Mouse (Mus musculus) urinary bladder, adult 18-20 months (tissue): Measurements from ENCODE around the gene Ccnb1ip1.
"Not testable (repeated sequence)": the region's sequence is repeated elsewhere in the genome, so short reads cannot be mapped to it uniquely, and the experiment has no call there.

Experiments used
- DNase-seq, 2 experiments: peaks; one replicate each; pipeline ENCODE4 v3.0.0; 2022; ENCODE audit warnings: low spot score in 2 of 2, mixed read lengths in 2 of 2

The Ccnb1ip1 gene

GRCm38 (mm10) chr14:50807487-50808072 is at the start of gene Ccnb1ip1, which contains the start of gene Parp2:
Gene Ccnb1ip1 (minus strand): TSS chr14:50807732.
Gene Parp2 (plus strand): TSS chr14:50807841.
- peak; percentile 98 to 99 for DNase-seq

- no peak for DNase-seq
Observed at GRCm38 (mm10) chr14:50855788-50856187, 48.3 kb upstream of the Ccnb1ip1 start.

GRCm38 (mm10) chr14:50837236-50837635 is 29.7 kb upstream of the Ccnb1ip1 start:
- no peak for DNase-seq

- DNase-seq = no peak
Observed at GRCm38 (mm10) chr14:50834435-50834834, 26.9 kb upstream of the Ccnb1ip1 start.

GRCm38 (mm10) chr14:50833964-50834363 is 26.4 kb upstream of the Ccnb1ip1 start:
- DNase-seq = no peak

- no peak for DNase-seq
Observed at GRCm38 (mm10) chr14:50829878-50830277, 22.3 kb upstream of the Ccnb1ip1 start.

- no peak for DNase-seq
Observed at GRCm38 (mm10) chr14:50826579-50826978, 19.0 kb upstream of the Ccnb1ip1 start.

GRCm38 (mm10) chr14:50824219-50824618 is 16.7 kb upstream of the Ccnb1ip1 start:
- DNase-seq = no peak

- DNase-seq = no peak
Observed at GRCm38 (mm10) chr14:50823240-50823639, 15.7 kb upstream of the Ccnb1ip1 start.

GRCm38 (mm10) chr14:50813060-50813459 is 5.5 kb upstream of the Ccnb1ip1 start:
- DNase-seq = no peak

- DNase-seq = not testable (repeated sequence)
Observed at GRCm38 (mm10) chr14:50806469-50806868, 1.1 kb downstream of the Ccnb1ip1 start.

GRCm38 (mm10) chr14:50804683-50805082 is 2.8 kb downstream of the Ccnb1ip1 start:
- DNase-seq = no peak

- DNase-seq = no peak
Observed at GRCm38 (mm10) chr14:50802843-50803562, 4.5 kb downstream of the Ccnb1ip1 start.

- no peak for DNase-seq
Observed at GRCm38 (mm10) chr14:50802441-50802840, 5.1 kb downstream of the Ccnb1ip1 start.

- DNase-seq = peak in 1 of 2 experiments; percentile 12
Observed at GRCm38 (mm10) chr14:50799502-50800259, 7.9 kb downstream of the Ccnb1ip1 start.

GRCm38 (mm10) chr14:50798512-50798911 is 9.0 kb downstream of the Ccnb1ip1 start:
- DNase-seq = no peak

GRCm38 (mm10) chr14:50796464-50796863 is 11.1 kb downstream of the Ccnb1ip1 start:
- no peak for DNase-seq

GRCm38 (mm10) chr14:50795965-50796364 is 11.6 kb downstream of the Ccnb1ip1 start:
- no peak for DNase-seq

- DNase-seq = no peak
Observed at GRCm38 (mm10) chr14:50795261-50795935, 12.1 kb downstream of the Ccnb1ip1 start.

GRCm38 (mm10) chr14:50788157-50788556 is 19.4 kb downstream of the Ccnb1ip1 start:
- DNase-seq = no peak

GRCm38 (mm10) chr14:50785251-50785637 is 22.3 kb downstream of the Ccnb1ip1 start, which contains the start of gene Ttc5:
Gene Ttc5 (minus strand): TSS chr14:50785519.
- peak; percentile 86 to 95 for DNase-seq
